Mouse (Mus musculus) testis, adult 2 months (tissue): ENCODE results near the gene Stat3.

Source experiments
- CTCF ChIP-seq: fragments of 200-500 bp; IDR thresholded peaks from 2 replicates; pipeline ENCODE4 v1.5.1; 2012; ENCODE audit warnings: low read depth, mild to moderate bottlenecking, inconsistent platforms, low read length, moderate library complexity; ENCODE audit not compliant: control insufficient read depth, insufficient read depth, insufficient replicate concordance
- POLR2A ChIP-seq: fragments of 200-500 bp; IDR thresholded peaks from 2 replicates; pipeline ENCODE4 v1.6.1; 2012; ENCODE audit warnings: low read depth, mild to moderate bottlenecking, inconsistent platforms, low read length, moderate library complexity; ENCODE audit not compliant: control insufficient read depth

DNA sequence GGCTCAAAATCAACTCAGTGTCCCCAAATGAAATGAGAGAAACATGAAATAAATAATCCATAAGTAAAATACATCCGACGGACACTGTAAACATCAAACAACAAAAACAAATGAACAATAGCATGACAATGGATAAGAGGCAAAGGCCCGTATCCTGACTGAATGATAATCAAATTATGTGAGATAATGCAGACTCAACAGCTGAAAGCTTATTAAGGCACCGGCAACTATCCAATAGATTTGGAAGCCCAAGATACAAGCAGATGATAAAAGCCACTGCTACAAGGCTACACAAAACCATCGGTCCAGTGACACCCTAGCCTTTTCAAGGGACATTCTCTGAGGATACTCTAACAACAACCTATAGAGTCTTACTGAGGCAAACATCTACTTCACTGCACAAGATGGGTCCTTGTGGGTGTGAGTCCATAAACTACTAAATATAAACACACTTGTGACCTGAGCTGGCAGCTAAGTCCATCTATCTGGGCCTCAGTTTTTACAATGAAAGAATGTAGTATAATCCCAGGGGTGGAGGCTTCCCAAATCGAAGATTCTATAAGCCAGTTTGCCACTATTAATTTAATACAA lies 90.5 kb downstream of the Stat3 start:
- TF ChIP-seq POLR2A = no peak
- TF ChIP-seq CTCF = no peak
